Mouse (Mus musculus) brain, embryonic 14.5 days (tissue): ENCODE results near the gene Gpr132.

Experiments
- CTCF ChIP-seq: fragments of 200-500 bp; IDR thresholded peaks from 2 replicates; pipeline ENCODE4 v1.5.1; 2012; ENCODE audit warnings: inconsistent platforms, mild to moderate bottlenecking, moderate library complexity, borderline replicate concordance; ENCODE audit not compliant: insufficient read depth, insufficient read length; ENCODE audit errors: extremely low read depth
- POLR2A ChIP-seq: fragments of 200-500 bp; IDR thresholded peaks from 2 replicates; pipeline ENCODE4 v1.6.1; 2012; ENCODE audit warnings: mild to moderate bottlenecking, inconsistent platforms, borderline replicate concordance; ENCODE audit not compliant: poor library complexity, insufficient read depth, insufficient read length, severe bottlenecking; ENCODE audit errors: extremely low read depth

- TF ChIP-seq CTCF, result no peak
- no peak for TF ChIP-seq POLR2A
These were observed 47.5 kb downstream of the Gpr132 start for GRCm38 (mm10) chr12:112820401-112820999.
